Mouse (Mus musculus) MEL (cell line): ENCODE data around the gene Sema3b. TPM values are rescaled to one million over a fixed set of nuclear protein-coding genes. Genes with fewer than 3 reads are reported as not detected.

Experiments used
- DNase-seq: peaks from one replicate; pipeline ENCODE4 v3.0.0; 2011; ENCODE audit warnings: low read depth, low spot score
- H3K27ac ChIP-seq: 2 replicates; pipeline ENCODE4 v1.5.1; 2012; ENCODE audit warnings: low read depth, mild to moderate bottlenecking, control low read depth, low read length, moderate library complexity; ENCODE audit not compliant: control insufficient read depth
- H3K27me3 ChIP-seq, 2 experiments: fragments of 150-350 bp in 1 of 2; sonication (generic) in 1 of 2; 2 replicates each; pipeline ENCODE4 v1.6.1; 2012; ENCODE audit warnings: low read length in 2 of 2, mild to moderate bottlenecking in 2 of 2, improper control_type of control experiment in 1 of 2, moderate library complexity in 1 of 2; ENCODE audit not compliant: insufficient read depth in 2 of 2, control insufficient read depth in 1 of 2
- H3K36me3 ChIP-seq, 2 experiments: 2 replicates each; pipeline ENCODE4 v1.6.1; 2012 to 2014; ENCODE audit warnings: low read length in 2 of 2, improper control_type of control experiment in 1 of 2, inconsistent platforms in 1 of 2, mild to moderate bottlenecking in 1 of 2; ENCODE audit not compliant: insufficient read depth in 2 of 2, control insufficient read depth in 1 of 2
- H3K4me1 ChIP-seq, 2 experiments: fragments of 150-350 bp in 1 of 2; sonication (generic) in 1 of 2; 2 replicates each; pipeline ENCODE4 v1.6.1; 2012; ENCODE audit warnings: low read length in 2 of 2, improper control_type of control experiment in 1 of 2, mild to moderate bottlenecking in 1 of 2; ENCODE audit not compliant: insufficient read depth in 2 of 2, control insufficient read depth in 1 of 2
- H3K4me3 ChIP-seq, 2 experiments: fragments of 150-350 bp in 1 of 2; sonication (generic) in 1 of 2; 2 replicates each; pipeline ENCODE4 v1.5.1; 2012; ENCODE audit warnings: low read depth in 2 of 2, low read length in 2 of 2, mild to moderate bottlenecking in 2 of 2, moderate library complexity in 2 of 2, control low read depth in 1 of 2, improper control_type of control experiment in 1 of 2; ENCODE audit not compliant: control insufficient read depth in 1 of 2, insufficient read depth in 1 of 2
- H3K79me2 ChIP-seq: 2 replicates; pipeline ENCODE4 v1.6.1; 2012; ENCODE audit warnings: mild to moderate bottlenecking, low read length, moderate library complexity; ENCODE audit not compliant: control insufficient read depth, poor library complexity, insufficient read depth
- H3K9ac ChIP-seq: 2 replicates; pipeline ENCODE4 v1.6.1; 2012; ENCODE audit warnings: low read depth, mild to moderate bottlenecking, control low read depth, low read length, moderate library complexity; ENCODE audit not compliant: control insufficient read depth, poor library complexity, severe bottlenecking
- H3K9me3 ChIP-seq: fragments of 150-350 bp; sonication (generic); replicated peaks from 2 replicates; pipeline ENCODE4 v1.6.1; 2012; ENCODE audit warnings: mild to moderate bottlenecking, low read length, improper control_type of control experiment, moderate library complexity; ENCODE audit not compliant: insufficient read depth
- BHLHE40 ChIP-seq: IDR thresholded peaks from 2 replicates; pipeline ENCODE4 v1.6.1; 2012; ENCODE audit warnings: low read depth, mild to moderate bottlenecking, inconsistent platforms, low read length, improper control_type of control experiment, borderline replicate concordance
- CHD1 ChIP-seq: IDR thresholded peaks from 2 replicates; pipeline ENCODE4 v1.6.1; 2012; ENCODE audit warnings: low read depth, mild to moderate bottlenecking, inconsistent platforms, low read length, improper control_type of control experiment
- CHD2 ChIP-seq: IDR thresholded peaks from 2 replicates; pipeline ENCODE4 v1.6.1; 2011; ENCODE audit warnings: low read length, improper control_type of control experiment
- CTCF ChIP-seq, 3 experiments: IDR thresholded peaks in 2 of 3; conservative IDR thresholded peaks in 1 of 3; 2 replicates each; pipeline ENCODE4 v1.5.1; 2011 to 2012; ENCODE audit warnings: low read length in 3 of 3, low read depth in 2 of 3, mild to moderate bottlenecking in 2 of 3, improper control_type of control experiment in 1 of 3, inconsistent platforms in 1 of 3, mixed read lengths in 1 of 3, moderate library complexity in 1 of 3; ENCODE audit not compliant: control insufficient read depth in 1 of 3, insufficient read depth in 1 of 3, poor library complexity in 1 of 3, severe bottlenecking in 1 of 3
- E2F4 ChIP-seq: IDR thresholded peaks from 2 replicates; pipeline ENCODE4 v1.6.1; 2011; ENCODE audit warnings: low read depth, low read length, improper control_type of control experiment, borderline replicate concordance
- ELF1 ChIP-seq: IDR thresholded peaks from 2 replicates; pipeline ENCODE4 v1.6.1; 2014; ENCODE audit warnings: low read depth, mild to moderate bottlenecking, inconsistent platforms, low read length, improper control_type of control experiment, moderate library complexity
- EP300 ChIP-seq, 2 experiments: IDR thresholded peaks; 2 replicates each; pipeline ENCODE4 v1.6.1; 2011; ENCODE audit warnings: improper control_type of control experiment in 2 of 2, low read length in 2 of 2, low read depth in 1 of 2, mild to moderate bottlenecking in 1 of 2
- ETS1 ChIP-seq: IDR thresholded peaks from 2 replicates; pipeline ENCODE4 v1.6.1; 2012; ENCODE audit warnings: low read depth, mild to moderate bottlenecking, inconsistent platforms, low read length, improper control_type of control experiment, moderate library complexity
- GABPA ChIP-seq: IDR thresholded peaks from 2 replicates; pipeline ENCODE4 v1.6.1; 2012; ENCODE audit warnings: low read depth, mild to moderate bottlenecking, inconsistent platforms, low read length, improper control_type of control experiment, moderate library complexity
- KAT2A ChIP-seq: conservative IDR thresholded peaks from 2 replicates; pipeline ENCODE4 v1.6.1; 2012; ENCODE audit warnings: low read depth, low read length, improper control_type of control experiment, inconsistent platforms
- MAFK ChIP-seq: IDR thresholded peaks from 2 replicates; pipeline ENCODE4 v1.6.1; 2011; ENCODE audit warnings: low read depth, mild to moderate bottlenecking, low read length, improper control_type of control experiment, borderline replicate concordance
- MAX ChIP-seq: IDR thresholded peaks from 2 replicates; pipeline ENCODE4 v1.6.1; 2011; ENCODE audit warnings: low read length, improper control_type of control experiment
- MAZ ChIP-seq: IDR thresholded peaks from 2 replicates; pipeline ENCODE4 v1.6.1; 2012; ENCODE audit warnings: low read depth, mild to moderate bottlenecking, inconsistent platforms, low read length, improper control_type of control experiment
- MEF2A ChIP-seq: IDR thresholded peaks from 2 replicates; pipeline ENCODE4 v1.6.1; 2014; ENCODE audit warnings: low read depth, mild to moderate bottlenecking, inconsistent platforms, low read length, improper control_type of control experiment; ENCODE audit not compliant: poor library complexity, insufficient replicate concordance, severe bottlenecking; ENCODE audit errors: extremely low read depth
- MXI1 ChIP-seq: IDR thresholded peaks from 2 replicates; pipeline ENCODE4 v1.6.1; 2011; ENCODE audit warnings: mild to moderate bottlenecking, low read depth, low read length, improper control_type of control experiment
- MYB ChIP-seq: IDR thresholded peaks from 2 replicates; pipeline ENCODE4 v1.6.1; 2011; ENCODE audit warnings: mild to moderate bottlenecking, low read depth, low read length, improper control_type of control experiment
- MYC ChIP-seq: IDR thresholded peaks from 2 replicates; pipeline ENCODE4 v1.6.1; 2011; ENCODE audit warnings: low read depth, mild to moderate bottlenecking, low read length, improper control_type of control experiment, moderate library complexity
- NELFE ChIP-seq: IDR thresholded peaks from 2 replicates; pipeline ENCODE4 v1.6.1; 2011; ENCODE audit warnings: low read depth, low read length, improper control_type of control experiment
- POLR2A ChIP-seq, 2 experiments: IDR thresholded peaks; 2 replicates each; pipeline ENCODE4 v1.6.1; 2011 to 2012; ENCODE audit warnings: low read length in 2 of 2, mild to moderate bottlenecking in 2 of 2, control low read depth in 1 of 2, improper control_type of control experiment in 1 of 2, low read depth in 1 of 2, moderate library complexity in 1 of 2; ENCODE audit not compliant: control insufficient read depth in 1 of 2, insufficient read depth in 1 of 2, poor library complexity in 1 of 2
- POLR2AphosphoS2 ChIP-seq: IDR thresholded peaks from 2 replicates; pipeline ENCODE4 v1.6.1; 2011; ENCODE audit warnings: low read length, improper control_type of control experiment
- RAD21 ChIP-seq: IDR thresholded peaks from 2 replicates; pipeline ENCODE4 v1.6.1; 2011; ENCODE audit warnings: mild to moderate bottlenecking, low read depth, low read length, improper control_type of control experiment
- RCOR1 ChIP-seq: IDR thresholded peaks from 2 replicates; pipeline ENCODE4 v1.6.1; 2012; ENCODE audit warnings: low read depth, mild to moderate bottlenecking, inconsistent platforms, low read length, improper control_type of control experiment
- SIN3A ChIP-seq: IDR thresholded peaks from 2 replicates; pipeline ENCODE4 v1.6.1; 2012; ENCODE audit warnings: low read length, improper control_type of control experiment, inconsistent platforms
- TAL1 ChIP-seq: IDR thresholded peaks from 2 replicates; pipeline ENCODE4 v1.6.1; 2012; ENCODE audit warnings: mild to moderate bottlenecking, inconsistent platforms, low read length, moderate library complexity, mixed read lengths
- TBP ChIP-seq: IDR thresholded peaks from 2 replicates; pipeline ENCODE4 v1.8.0; 2011; ENCODE audit warnings: low read depth, low read length, improper control_type of control experiment
- TCF12 ChIP-seq: IDR thresholded peaks from 2 replicates; pipeline ENCODE4 v1.6.1; 2014; ENCODE audit warnings: low read depth, mild to moderate bottlenecking, inconsistent platforms, low read length, improper control_type of control experiment, moderate library complexity
- UBTF ChIP-seq: IDR thresholded peaks from 2 replicates; pipeline ENCODE4 v1.6.1; 2012; ENCODE audit warnings: low read depth, mild to moderate bottlenecking, inconsistent platforms, low read length, improper control_type of control experiment, moderate library complexity, borderline replicate concordance; ENCODE audit not compliant: insufficient read depth
- USF2 ChIP-seq, 2 experiments: IDR thresholded peaks; 2 replicates each; pipeline ENCODE4 v1.6.1; 2011 to 2012; ENCODE audit warnings: improper control_type of control experiment in 2 of 2, low read length in 2 of 2, borderline replicate concordance in 1 of 2, inconsistent platforms in 1 of 2, low read depth in 1 of 2, mild to moderate bottlenecking in 1 of 2; ENCODE audit not compliant: insufficient read depth in 1 of 2
- ZKSCAN1 ChIP-seq: IDR thresholded peaks from 2 replicates; pipeline ENCODE4 v1.6.1; 2012; ENCODE audit warnings: low read depth, mild to moderate bottlenecking, inconsistent platforms, low read length, improper control_type of control experiment, moderate library complexity
- ZNF384 ChIP-seq: IDR thresholded peaks from 2 replicates; pipeline ENCODE4 v1.6.1; 2012; ENCODE audit warnings: low read depth, mild to moderate bottlenecking, inconsistent platforms, low read length, improper control_type of control experiment
- polyA plus RNA-seq, 2 experiments: library from polyadenylated mRNA; stranded (reverse) in 1 of 2; unstranded in 1 of 2; fragments of >175 nt in 1 of 2; fragments of >200 nt in 1 of 2; gene quantifications; 2 replicates each; pipeline versions ENCODE4 v1.2.1 to v1.2.4; 2012; ENCODE audit warnings: low replicate concordance in 2 of 2, low read depth in 1 of 2; ENCODE audit not compliant: insufficient read length in 2 of 2, insufficient read depth in 1 of 2, missing spikeins in 1 of 2
- total RNA-seq: library from RNA; depleted of rRNA; stranded (reverse); fragments of 300-350 nt; gene quantifications from 2 replicates; pipeline ENCODE4 v1.2.3, GENCODE M21; 2012

Sema3b gene
- total and polyA plus RNA-seq, 3 experiments: 0.04 to 0.21 TPM; not detected in 1

DNA sequence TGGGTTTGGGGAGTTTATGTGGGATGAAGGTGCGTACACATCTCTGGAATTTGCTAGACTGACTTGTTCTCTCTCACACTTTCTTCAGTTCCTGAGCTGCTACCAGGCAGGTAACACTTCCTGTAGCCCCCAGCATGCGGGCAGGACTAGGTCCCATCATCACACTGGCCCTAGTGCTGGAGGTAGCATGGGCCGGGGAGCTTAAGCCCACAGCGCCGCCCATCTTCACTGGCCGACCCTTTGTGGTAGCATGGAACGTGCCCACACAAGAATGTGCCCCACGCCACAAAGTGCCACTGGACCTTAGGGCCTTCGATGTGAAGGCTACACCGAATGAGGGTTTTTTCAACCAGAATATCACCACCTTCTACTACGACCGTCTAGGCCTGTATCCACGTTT lies 39.0 kb downstream of the Sema3b start:
- Histone ChIP-seq H3K27me3 (no peaks in the 10 kb centered on the region), H3K9ac (peak overlapping the region; percentile 77), H3K79me2 (peaks cover 14% of the 10 kb centered on the region), H3K4me3 (peak overlapping the region; percentile 72 to 76), H3K36me3 (peaks cover 0 to 28% of the 10 kb centered on the region in 2 experiments; a peak in 2 of 4 replicates), H3K9me3 (no peaks in the 10 kb centered on the region), H3K27ac (peak overlapping the region; percentile 58), H3K4me1 (peaks cover 9 to 43% of the 10 kb centered on the region in 2 experiments)
- DNase-seq: no peak
- TF ChIP-seq TCF12: no peak
- peak; percentile 4; the same call in 1 of the 2 replicates for TF ChIP-seq MYC
- 0 out of 2 replicates have a peak, but pooled peaks have one; percentile 11 for TF ChIP-seq ETS1

DNA sequence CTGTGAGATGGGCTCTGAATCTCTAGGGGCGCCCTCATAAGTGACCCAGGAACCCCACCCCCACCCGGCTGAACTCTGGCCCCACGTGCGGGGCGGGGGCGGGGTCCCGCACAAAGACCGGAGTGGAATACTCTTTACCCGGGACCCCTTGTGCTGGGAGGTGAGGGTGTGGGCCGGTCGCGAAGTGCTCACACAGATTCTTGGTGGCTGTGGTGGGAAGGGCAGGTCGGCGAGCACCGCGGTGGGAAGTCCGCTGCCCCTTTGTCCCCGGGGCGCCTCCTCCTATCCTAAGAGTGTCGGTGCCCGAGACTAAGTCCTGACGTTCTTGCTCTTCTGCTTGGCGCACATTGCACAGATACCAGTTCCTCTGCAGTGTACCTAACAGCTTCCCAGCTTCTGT lies 39.8 kb downstream of the Sema3b start:
- H3K9me3 ChIP-seq: no peaks in the 10 kb centered on the region
- peaks cover 9 to 44% of the 10 kb centered on the region in 2 experiments for H3K4me1 ChIP-seq
- H3K27ac ChIP-seq: peak overlapping the region; percentile 56
- H3K4me3 ChIP-seq: peak overlapping the region; percentile 72 to 76
- H3K36me3 ChIP-seq: peaks cover 0 to 28% of the 10 kb centered on the region in 2 experiments; a peak in 2 of 4 replicates
- H3K9ac ChIP-seq: peak overlapping the region; percentile 77
- DNase-seq: peak; percentile 69
- H3K79me2 ChIP-seq: peaks cover 14% of the 10 kb centered on the region
- H3K27me3 ChIP-seq: no peaks in the 10 kb centered on the region
- no peak for TF ChIP-seq KAT2A
- TF ChIP-seq ETS1: 0 out of 2 replicates have a peak, but pooled peaks have one; percentile 20
- TF ChIP-seq MAFK: no peak
- TF ChIP-seq CTCF (IDR thresholded peaks at IDR 0.05 in 2 of 3, conservative IDR thresholded peaks at IDR 0.05 in 1 of 3; ENCODE audit: control insufficient read depth in 1 of 3, insufficient read depth in 1 of 3, low read depth in 2 of 3, low read length in 3 of 3, poor library complexity in 1 of 3, severe bottlenecking in 1 of 3): no peak
- no peak for TF ChIP-seq SIN3A
- 0 out of 2 replicates have a peak, but pooled peaks have one; percentile 74 for TF ChIP-seq UBTF
- TF ChIP-seq EP300 (IDR thresholded peaks at IDR 0.05; ENCODE audit: low read depth in 1 of 2, low read length in 2 of 2): no peak
- peak in 1 of 2 experiments; percentile 33; a peak in 1 of 4 replicates for TF ChIP-seq POLR2A (IDR thresholded peaks at IDR 0.05; ENCODE audit: control insufficient read depth in 1 of 2, insufficient read depth in 1 of 2, low read depth in 1 of 2, low read length in 2 of 2, poor library complexity in 1 of 2)
- no peak; the same call in 1 of the 2 replicates for TF ChIP-seq CHD2
- peak; percentile 96 for TF ChIP-seq MXI1
- TF ChIP-seq MEF2A: no peak
- TF ChIP-seq ZKSCAN1: no peak
- no peak for TF ChIP-seq TAL1
- no peak for TF ChIP-seq RCOR1
- TF ChIP-seq ELF1: no peak
- TF ChIP-seq RAD21: no peak
- no peak for TF ChIP-seq TBP
- TF ChIP-seq ZNF384: no peak
- no peak for TF ChIP-seq E2F4
- no peak for TF ChIP-seq MYB
- 0 out of 2 replicates have a peak, but pooled peaks have one; percentile 16 for TF ChIP-seq POLR2AphosphoS2
- peak; percentile 88 for TF ChIP-seq BHLHE40
- TF ChIP-seq TCF12: 0 out of 2 replicates have a peak, but pooled peaks have one; percentile 18
- TF ChIP-seq MAX: peak; percentile 75; the same call in 1 of the 2 replicates
- TF ChIP-seq MYC: 0 out of 2 replicates have a peak, but pooled peaks have one; percentile 43
- no peak for TF ChIP-seq USF2 (IDR thresholded peaks at IDR 0.05; ENCODE audit: borderline replicate concordance in 1 of 2, insufficient read depth in 1 of 2, low read depth in 1 of 2, low read length in 2 of 2)
- TF ChIP-seq CHD1: no peak
- no peak for TF ChIP-seq GABPA
- peak; percentile 73; the same call in 1 of the 2 replicates for TF ChIP-seq MAZ
- peak; percentile 43; the same call in 1 of the 2 replicates for TF ChIP-seq NELFE
